Mouse (Mus musculus): ENCODE measurements around the gene Tmem150a. TPM values are rescaled to one million over a fixed set of nuclear protein-coding genes. Genes with fewer than 3 reads are reported as not detected.

The Tmem150a gene
- not detected for polyA plus RNA-seq (2014; fragmentation: Illumina TruSeq; extraction: RNeasy Lipid Tissue Mini Kit (QIAGEN cat#74804); ENCODE audit: low read depth, low replicate concordance)

GRCm38 (mm10) chr6:72355066-72355911 lies at the start of gene Tmem150a:
Gene Tmem150a, plus strand, starts transcription at chr6:72355447.

GRCm38 (mm10) chr6:72345074-72345567 lies 10.1 kb upstream of the Tmem150a start, which contains the start of gene Usp39:
Gene Usp39, minus strand, starts transcription at chr6:72345184.

DNA sequence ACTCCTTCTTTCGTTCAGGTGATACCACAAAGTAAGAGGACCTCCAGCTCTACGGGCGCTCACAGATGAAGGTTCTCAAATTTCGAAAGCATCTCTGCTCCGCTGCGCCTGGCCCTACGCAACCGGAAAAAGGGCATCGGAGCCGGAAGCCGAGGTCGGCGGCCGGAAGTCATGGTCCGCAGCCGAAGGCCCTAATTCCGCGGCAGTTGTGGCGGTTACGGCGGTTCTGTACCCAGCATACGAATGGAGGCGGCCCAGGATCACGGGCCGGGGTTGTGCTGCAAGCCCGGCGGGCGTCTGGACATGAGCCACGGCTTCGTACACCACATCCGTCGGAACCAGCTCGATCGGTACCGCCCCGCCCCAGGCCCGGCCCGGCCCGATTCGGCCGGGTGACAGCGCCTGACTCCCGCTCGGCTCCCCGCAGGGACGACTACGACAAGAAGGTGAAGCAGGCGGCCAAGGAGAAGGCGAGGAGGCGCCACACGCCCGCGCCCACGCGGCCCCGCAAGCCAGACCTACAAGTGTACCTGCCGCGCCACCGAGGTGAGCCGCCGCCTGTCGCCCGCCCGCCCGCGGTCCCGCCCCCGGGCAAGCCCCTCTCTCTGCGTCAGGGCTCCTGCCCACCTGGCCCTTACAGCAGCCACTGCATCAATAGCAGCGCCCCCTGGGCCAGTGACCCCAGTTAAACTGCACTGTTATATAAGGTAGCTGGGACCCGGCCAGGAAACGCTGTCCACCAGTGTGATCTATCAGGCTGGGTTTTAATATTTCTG lies 7.9 kb upstream of the Tmem150a start, which contains the start of gene 0610030E20Rik:
Gene 0610030E20Rik, plus strand, starts transcription at position 152 of the 776 bp plus-strand sequence.

GRCm38 (mm10) chr6:72366844-72367443 lies 11.7 kb downstream of the Tmem150a start, which contains the start of gene Rnf181:
Gene Rnf181, minus strand, starts transcription at chr6:72366956.

GRCm38 (mm10) chr6:72380131-72380770 lies 25.0 kb downstream of the Tmem150a start, which contains the start of gene Vamp5:
Gene Vamp5, minus strand, starts transcription at chr6:72380468.

DNA sequence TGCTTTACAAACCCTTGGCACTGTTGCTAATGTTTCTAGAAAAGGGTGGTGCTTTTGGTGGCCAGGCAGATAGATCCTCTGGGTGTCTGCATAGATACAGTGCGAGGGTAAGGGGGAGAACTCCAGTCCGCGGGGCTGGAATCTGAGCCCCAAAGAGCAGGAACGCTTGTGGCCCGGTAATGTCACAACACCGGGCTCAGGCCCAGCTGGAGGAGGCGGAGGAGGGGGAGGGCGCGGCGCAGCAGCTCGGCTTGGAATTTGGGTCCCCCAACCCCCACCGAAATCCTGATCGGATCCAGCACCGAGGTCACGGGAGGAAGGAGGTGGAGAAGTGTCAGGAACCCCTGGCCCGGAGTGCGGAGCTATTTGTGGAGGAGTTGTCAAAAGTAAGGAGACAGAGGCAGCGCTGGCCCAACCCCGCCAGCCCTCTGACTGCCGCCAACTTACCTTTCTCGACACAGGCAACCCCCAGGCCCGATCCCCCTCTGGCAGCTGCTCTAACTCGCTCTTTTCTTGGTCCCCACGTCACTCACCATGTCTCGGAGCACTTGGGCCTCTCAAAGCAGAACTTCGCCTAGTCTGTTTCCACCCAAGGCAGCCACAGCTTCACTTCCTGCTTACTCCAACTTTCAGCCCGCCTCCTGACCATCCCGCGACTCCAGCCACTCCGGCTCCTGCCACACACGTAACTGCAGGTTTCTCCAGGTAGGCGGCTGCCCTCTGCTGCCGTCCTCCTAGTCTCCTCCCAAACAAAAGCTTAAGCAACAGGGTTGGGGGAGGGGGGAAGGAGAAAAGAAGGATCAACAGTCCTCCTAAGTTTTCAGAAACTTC lies 34.9 kb downstream of the Tmem150a start, which contains the start of gene Vamp8:
Gene Vamp8, minus strand, starts transcription at position 763 of the 831 bp plus-strand sequence.

Other genes starting within 250 kb of the Tmem150a start
- 10.5 TPM for gene Atoh8, start 119.9 kb upstream of the Tmem150a start, polyA plus RNA-seq (2014; fragmentation: Illumina TruSeq; extraction: RNeasy Lipid Tissue Mini Kit (QIAGEN cat#74804); ENCODE audit: low read depth, low replicate concordance)
- not detected for gene Sftpb, start 50.8 kb upstream of the Tmem150a start, polyA plus RNA-seq (2014; fragmentation: Illumina TruSeq; extraction: RNeasy Lipid Tissue Mini Kit (QIAGEN cat#74804); ENCODE audit: low read depth, low replicate concordance)
- 55.5 TPM for gene Usp39, start 10.3 kb upstream of the Tmem150a start, polyA plus RNA-seq (2014; fragmentation: Illumina TruSeq; extraction: RNeasy Lipid Tissue Mini Kit (QIAGEN cat#74804); ENCODE audit: low read depth, low replicate concordance)
- gene 0610030E20Rik, start 8.1 kb upstream of the Tmem150a start, polyA plus RNA-seq (2014; fragmentation: Illumina TruSeq; extraction: RNeasy Lipid Tissue Mini Kit (QIAGEN cat#74804); ENCODE audit: low read depth, low replicate concordance), result 28.5 TPM
- gene Rnf181, start 11.5 kb downstream of the Tmem150a start, polyA plus RNA-seq (2014; fragmentation: Illumina TruSeq; extraction: RNeasy Lipid Tissue Mini Kit (QIAGEN cat#74804); ENCODE audit: low read depth, low replicate concordance), result 223 TPM
- 3.2 TPM for gene Vamp5, start 25.0 kb downstream of the Tmem150a start, polyA plus RNA-seq (2014; fragmentation: Illumina TruSeq; extraction: RNeasy Lipid Tissue Mini Kit (QIAGEN cat#74804); ENCODE audit: low read depth, low replicate concordance)
- 8.0 TPM for gene Vamp8, start 35.3 kb downstream of the Tmem150a start, polyA plus RNA-seq (2014; fragmentation: Illumina TruSeq; extraction: RNeasy Lipid Tissue Mini Kit (QIAGEN cat#74804); ENCODE audit: low read depth, low replicate concordance)
- gene Ggcx, start 58.9 kb downstream of the Tmem150a start, polyA plus RNA-seq (2014; fragmentation: Illumina TruSeq; extraction: RNeasy Lipid Tissue Mini Kit (QIAGEN cat#74804); ENCODE audit: low read depth, low replicate concordance), result 2.5 TPM
- 221 TPM for gene Mat2a, start 84.1 kb downstream of the Tmem150a start, polyA plus RNA-seq (2014; fragmentation: Illumina TruSeq; extraction: RNeasy Lipid Tissue Mini Kit (QIAGEN cat#74804); ENCODE audit: low read depth, low replicate concordance)
- 2.9 TPM for gene Sh2d6, start 166.3 kb downstream of the Tmem150a start, polyA plus RNA-seq (2014; fragmentation: Illumina TruSeq; extraction: RNeasy Lipid Tissue Mini Kit (QIAGEN cat#74804); ENCODE audit: low read depth, low replicate concordance)
- gene Capg, start 188.9 kb downstream of the Tmem150a start, polyA plus RNA-seq (2014; fragmentation: Illumina TruSeq; extraction: RNeasy Lipid Tissue Mini Kit (QIAGEN cat#74804); ENCODE audit: low read depth, low replicate concordance), result not detected
- gene Elmod3, start 243.0 kb downstream of the Tmem150a start, polyA plus RNA-seq (2014; fragmentation: Illumina TruSeq; extraction: RNeasy Lipid Tissue Mini Kit (QIAGEN cat#74804); ENCODE audit: low read depth, low replicate concordance), result 16.7 TPM
- gene Retsat, start 243.0 kb downstream of the Tmem150a start, polyA plus RNA-seq (2014; fragmentation: Illumina TruSeq; extraction: RNeasy Lipid Tissue Mini Kit (QIAGEN cat#74804); ENCODE audit: low read depth, low replicate concordance), result 3.8 TPM

Data from testis, adult 10 weeks (tissue).